Mouse (Mus musculus): ENCODE measurements around the gene Slc7a1. TPM values are rescaled to one million over a fixed set of nuclear protein-coding genes. Genes with fewer than 3 reads are reported as not detected.
A peak's percentile ranks its signal among the peaks of the same experiment; 100 is the strongest.

Gene Slc7a1
- 0.83 and 0.95 TPM in 2 replicates for polyA plus RNA-seq (2012; ENCODE audit: insufficient read depth, insufficient read length, missing spikeins)

DNA sequence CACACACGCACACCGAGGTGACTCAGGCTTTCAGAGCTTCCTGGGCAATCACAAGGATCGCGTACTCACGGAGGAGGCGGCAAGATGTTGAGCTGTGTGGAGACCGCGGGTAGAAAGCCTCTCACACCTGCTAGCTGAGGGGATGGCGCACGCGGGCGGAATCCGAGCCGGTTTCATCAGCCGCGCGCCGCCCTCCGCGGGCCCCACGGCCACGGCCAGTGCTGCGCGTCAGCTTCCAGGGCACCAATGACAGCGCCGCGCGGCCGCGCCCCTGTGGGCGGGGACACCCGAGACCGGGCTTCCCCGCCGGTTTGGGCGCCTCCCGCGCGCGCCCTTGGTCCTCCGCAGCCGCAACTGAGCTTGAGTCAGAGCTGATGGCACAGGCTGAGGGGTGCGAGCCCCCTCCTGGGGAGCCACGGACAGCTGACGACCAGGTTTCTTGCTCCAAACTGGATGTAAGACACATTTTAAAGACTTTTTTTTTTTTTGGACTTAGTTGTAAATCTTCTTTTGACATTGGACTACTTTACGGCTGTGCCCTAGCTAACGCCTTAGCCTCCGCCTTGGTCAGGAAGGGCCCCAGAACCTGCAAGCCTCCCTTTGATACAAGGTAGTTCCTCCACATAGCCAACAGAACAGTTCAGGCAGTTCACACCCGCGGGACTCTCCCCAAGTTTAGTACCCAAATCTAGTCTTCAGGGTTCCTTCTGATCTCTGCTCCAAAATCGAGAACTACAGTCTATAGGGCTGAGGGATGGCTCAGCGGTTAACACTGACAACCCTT is at the start of gene Slc7a1:
Slc7a1 (minus strand) TSS at position 245 of the 784 bp plus-strand sequence.
- Histone ChIP-seq H3K27ac (replicated peaks; ENCODE audit: low read depth, low read length) (peak within 1 kb of the TSS; percentile 43; the same call in 1 of the 2 replicates), H3K4me3 (ENCODE audit: insufficient read depth, low read depth, low read length) (peak within 1 kb of the TSS; percentile 80)

DNA sequence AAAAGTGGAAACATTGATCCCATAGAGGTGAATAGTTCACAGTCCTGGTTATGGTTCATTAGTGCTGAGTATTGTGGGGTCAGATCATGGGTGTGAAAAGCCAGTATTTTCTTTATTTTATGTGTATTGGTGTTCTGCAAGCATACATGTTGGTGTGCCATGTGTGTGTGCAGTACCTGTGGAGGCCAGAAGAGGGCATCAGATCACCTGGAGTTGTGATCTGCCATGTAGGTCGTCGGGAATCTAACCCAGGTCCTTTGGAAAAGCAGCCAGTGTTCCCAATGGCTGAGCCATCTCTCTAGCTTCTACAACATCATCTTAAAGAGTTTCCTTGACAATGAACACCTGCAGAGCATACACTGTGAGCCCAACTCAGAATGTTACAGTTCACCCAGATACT is 45.3 kb upstream of the Slc7a1 start:
- H3K4me3 ChIP-seq (ENCODE audit: insufficient read depth, low read depth, low read length), result no peak overlapping the region
- H3K4me1 ChIP-seq (ENCODE audit: control insufficient read depth, insufficient read depth, insufficient read length, low read length), result no peaks in the 10 kb centered on the region
- no peak overlapping the region for H3K27ac ChIP-seq (replicated peaks; ENCODE audit: low read depth, low read length)

More for the DNA sequence above, at the start of gene Slc7a1:
- H3K4me1 ChIP-seq (ENCODE audit: control insufficient read depth, insufficient read depth, insufficient read length, low read length), result no peaks in the 10 kb centered on the region

DNA sequence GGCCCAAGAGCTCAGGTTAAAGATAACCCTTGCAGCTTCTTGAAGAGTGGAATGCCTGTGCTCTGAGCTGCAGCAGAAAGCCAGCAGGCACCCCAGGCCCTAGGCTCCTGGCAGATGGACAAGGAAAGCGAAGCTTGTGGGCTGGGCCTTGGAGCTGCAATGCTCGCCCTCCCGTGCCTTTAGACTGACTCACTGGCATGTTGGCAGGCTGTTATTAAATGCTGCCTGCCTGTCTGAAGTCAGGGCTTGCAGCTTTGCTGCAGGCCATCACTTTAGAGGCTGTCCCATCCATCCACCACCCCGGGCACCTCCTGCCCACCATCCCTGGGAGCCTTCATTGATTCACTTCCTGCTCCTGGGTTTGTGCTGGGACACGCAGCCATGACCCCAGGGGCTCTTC is 44.0 kb upstream of the Slc7a1 start:
- no peak overlapping the region for H3K27ac ChIP-seq (replicated peaks; ENCODE audit: low read depth, low read length)
- no peak overlapping the region for H3K4me3 ChIP-seq (ENCODE audit: insufficient read depth, low read depth, low read length)
- H3K4me1 ChIP-seq (ENCODE audit: control insufficient read depth, insufficient read depth, insufficient read length, low read length), result no peaks in the 10 kb centered on the region

DNA sequence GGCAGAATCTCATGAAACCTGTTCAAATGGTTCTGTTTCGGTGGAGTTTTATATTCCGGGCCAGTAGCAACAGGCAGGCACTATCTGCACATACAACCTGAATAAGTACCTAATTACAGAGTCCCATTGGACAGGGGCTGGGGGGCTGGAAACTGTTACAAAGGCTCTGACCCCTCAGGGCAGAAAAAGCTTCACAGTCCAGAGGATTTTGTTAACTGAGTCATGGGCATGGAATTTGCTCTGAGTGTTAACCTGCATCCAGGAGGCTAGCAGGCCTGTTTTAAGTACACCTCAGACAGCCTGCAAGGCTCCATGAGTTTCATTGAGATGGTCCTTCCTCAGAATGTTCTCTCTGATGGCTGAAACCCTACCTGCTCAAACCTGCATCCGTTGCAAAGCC is 36.0 kb upstream of the Slc7a1 start:
- no peak overlapping the region for H3K27ac ChIP-seq (replicated peaks; ENCODE audit: low read depth, low read length)
- no peaks in the 10 kb centered on the region for H3K4me1 ChIP-seq (ENCODE audit: control insufficient read depth, insufficient read depth, insufficient read length, low read length)
- no peak overlapping the region for H3K4me3 ChIP-seq (ENCODE audit: insufficient read depth, low read depth, low read length)

DNA sequence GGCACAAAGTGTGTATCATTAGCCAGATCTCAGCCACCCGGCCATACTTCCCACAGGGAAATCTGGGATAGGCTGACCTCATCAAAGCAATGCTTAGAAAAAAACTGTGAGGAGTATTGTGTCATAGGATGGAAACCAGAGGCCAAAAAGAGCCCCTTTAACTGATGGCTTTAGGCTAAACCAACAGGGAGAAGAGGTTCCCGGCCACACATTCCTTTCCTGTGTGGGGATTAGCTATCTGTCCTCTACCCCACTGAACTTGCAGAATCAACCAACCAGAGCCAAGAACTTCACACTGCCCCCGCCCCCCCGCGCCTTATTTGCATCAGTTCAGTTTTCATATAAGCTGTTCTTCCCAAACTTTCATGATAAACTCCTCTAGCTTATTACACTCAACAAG is 32.4 kb upstream of the Slc7a1 start:
- Histone ChIP-seq H3K4me1 (ENCODE audit: control insufficient read depth, insufficient read depth, insufficient read length, low read length) (no peaks in the 10 kb centered on the region), H3K27ac (replicated peaks; ENCODE audit: low read depth, low read length) (no peak overlapping the region), H3K4me3 (ENCODE audit: insufficient read depth, low read depth, low read length) (no peak overlapping the region)

DNA sequence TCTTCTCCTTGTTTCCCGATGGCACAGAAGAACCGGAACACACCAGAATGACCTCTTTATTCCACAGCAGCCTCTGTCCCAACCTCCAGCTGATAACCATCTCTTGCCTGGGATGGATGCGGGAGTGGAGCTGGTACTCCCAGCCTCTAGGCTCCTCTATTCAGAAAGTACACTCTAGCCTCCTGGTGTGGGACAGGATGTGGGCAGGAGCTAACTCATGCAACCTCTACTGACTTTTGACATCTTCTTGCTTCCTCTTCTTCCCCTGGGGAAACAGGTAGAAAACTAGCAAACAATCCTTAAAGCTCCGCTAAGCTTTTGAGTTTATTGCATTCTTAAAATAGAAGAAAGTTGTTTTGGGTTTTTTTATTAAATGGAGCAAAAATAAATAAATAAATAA is 29.1 kb upstream of the Slc7a1 start:
- no peak overlapping the region for H3K4me3 ChIP-seq (ENCODE audit: insufficient read depth, low read depth, low read length)
- no peak overlapping the region for H3K27ac ChIP-seq (replicated peaks; ENCODE audit: low read depth, low read length)
- no peaks in the 10 kb centered on the region for H3K4me1 ChIP-seq (ENCODE audit: control insufficient read depth, insufficient read depth, insufficient read length, low read length)

DNA sequence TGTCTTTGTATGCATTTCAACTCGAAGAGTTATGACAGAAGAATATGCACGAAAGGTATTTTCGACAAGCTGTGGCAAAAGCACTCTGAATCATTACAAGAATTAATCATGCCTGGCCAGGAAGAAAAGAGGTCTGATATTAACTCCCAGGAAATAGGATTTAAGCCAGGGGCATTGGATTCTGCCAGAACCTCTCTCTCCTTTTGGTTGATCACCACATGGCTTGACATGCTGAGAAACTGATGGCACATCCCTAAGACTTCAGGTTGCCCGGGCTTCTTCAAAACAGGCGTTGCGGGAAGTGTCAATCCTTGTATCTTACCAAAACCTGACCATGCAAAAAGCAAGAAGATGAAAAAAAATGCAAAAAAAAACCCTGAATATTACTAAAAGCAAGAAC is 25.4 kb upstream of the Slc7a1 start:
- no peaks in the 10 kb centered on the region for H3K4me1 ChIP-seq (ENCODE audit: control insufficient read depth, insufficient read depth, insufficient read length, low read length)
- H3K4me3 ChIP-seq (ENCODE audit: insufficient read depth, low read depth, low read length), result no peak overlapping the region
- no peak overlapping the region for H3K27ac ChIP-seq (replicated peaks; ENCODE audit: low read depth, low read length)

DNA sequence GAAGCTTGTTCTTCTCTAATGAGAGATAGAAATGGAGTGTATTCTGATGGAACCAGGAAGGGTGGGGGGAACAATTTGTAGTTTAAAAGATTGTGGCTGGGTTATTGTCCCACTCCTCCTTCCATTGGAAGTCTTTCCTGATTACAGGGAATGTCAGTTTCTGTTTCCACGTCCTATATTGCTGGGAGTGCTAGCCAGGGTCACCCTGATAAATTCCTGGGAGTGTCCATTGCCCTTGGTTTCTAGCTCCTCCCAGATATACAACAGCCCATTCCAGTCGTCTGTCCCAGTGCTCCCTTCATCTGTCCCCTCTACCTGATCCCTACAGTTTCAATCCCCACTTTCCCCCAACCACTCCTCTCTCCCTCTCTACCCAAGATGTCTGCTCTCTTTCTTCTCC is 21.6 kb upstream of the Slc7a1 start:
- no peaks in the 10 kb centered on the region for H3K4me1 ChIP-seq (ENCODE audit: control insufficient read depth, insufficient read depth, insufficient read length, low read length)
- no peak overlapping the region for H3K27ac ChIP-seq (replicated peaks; ENCODE audit: low read depth, low read length)

DNA sequence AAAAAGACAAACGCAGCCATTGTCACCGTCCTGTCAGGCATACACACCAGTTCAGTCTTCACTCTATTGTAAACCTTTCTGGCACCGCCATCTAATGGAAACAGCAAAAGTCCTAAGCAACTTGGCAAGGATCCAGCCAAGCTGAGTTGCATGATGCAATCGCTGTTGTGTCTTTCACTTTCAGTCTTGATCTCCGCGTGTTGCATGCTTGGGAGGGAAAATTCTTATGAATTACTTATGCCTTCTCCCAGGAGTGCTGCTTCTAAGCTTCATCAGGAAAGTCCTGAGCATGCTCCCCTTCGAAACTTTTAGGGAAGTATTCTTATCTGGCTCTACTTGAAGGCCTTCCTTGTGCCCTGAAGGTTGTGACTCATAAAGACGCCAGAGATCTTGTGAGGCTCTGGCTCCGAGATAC is 19.4 kb upstream of the Slc7a1 start:
- no peaks in the 10 kb centered on the region for H3K4me1 ChIP-seq (ENCODE audit: control insufficient read depth, insufficient read depth, insufficient read length, low read length)
- H3K4me3 ChIP-seq (ENCODE audit: insufficient read depth, low read depth, low read length), result peak overlapping the region; percentile 50
- no peak overlapping the region for H3K27ac ChIP-seq (replicated peaks; ENCODE audit: low read depth, low read length)

More for the DNA sequence above, 21.6 kb upstream of the Slc7a1 start:
- no peak overlapping the region for H3K4me3 ChIP-seq (ENCODE audit: insufficient read depth, low read depth, low read length)

DNA sequence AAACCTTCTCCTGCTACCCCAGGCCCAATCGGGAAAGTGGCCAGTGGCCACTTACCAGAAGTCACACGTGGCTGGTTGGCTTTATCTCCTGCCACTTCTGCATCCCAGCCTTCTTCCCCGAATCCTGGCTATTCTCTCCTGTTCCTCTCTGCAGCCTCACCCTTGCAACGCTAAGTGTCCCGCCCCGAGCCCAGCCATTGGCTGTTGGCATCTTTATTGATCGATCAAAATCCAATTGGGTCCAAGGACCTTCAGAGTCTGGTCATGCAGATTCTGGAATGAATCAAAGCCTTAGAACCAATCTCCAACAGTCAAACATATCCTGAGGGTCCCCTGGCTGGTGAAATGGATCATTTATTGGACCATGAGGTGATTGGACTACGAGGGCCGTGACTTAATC is 18.7 kb upstream of the Slc7a1 start:
- Histone ChIP-seq H3K4me1 (ENCODE audit: control insufficient read depth, insufficient read depth, insufficient read length, low read length) (no peaks in the 10 kb centered on the region), H3K27ac (replicated peaks; ENCODE audit: low read depth, low read length) (no peak overlapping the region), H3K4me3 (ENCODE audit: insufficient read depth, low read depth, low read length) (no peak overlapping the region)

DNA sequence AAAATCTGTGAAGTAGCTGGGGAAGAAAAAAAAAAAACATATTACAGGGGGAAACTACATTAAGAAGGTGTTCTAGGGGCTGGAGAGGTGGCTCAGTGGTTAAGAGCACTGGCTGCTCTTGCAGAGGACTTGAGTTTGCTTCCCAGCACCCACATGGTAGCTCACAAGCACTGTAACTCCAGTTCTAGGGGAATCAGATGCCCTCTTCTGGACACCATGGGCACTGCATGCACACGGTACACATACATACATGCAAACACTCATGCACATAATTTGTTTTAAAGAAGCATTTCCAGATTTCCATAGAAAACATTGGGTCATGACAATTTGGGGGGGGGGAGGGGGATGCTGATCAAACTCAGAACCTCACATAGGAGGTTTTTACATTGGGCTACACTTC is 18.1 kb upstream of the Slc7a1 start:
- no peak overlapping the region for H3K4me3 ChIP-seq (ENCODE audit: insufficient read depth, low read depth, low read length)
- H3K4me1 ChIP-seq (ENCODE audit: control insufficient read depth, insufficient read depth, insufficient read length, low read length), result no peaks in the 10 kb centered on the region
- no peak overlapping the region for H3K27ac ChIP-seq (replicated peaks; ENCODE audit: low read depth, low read length)

DNA sequence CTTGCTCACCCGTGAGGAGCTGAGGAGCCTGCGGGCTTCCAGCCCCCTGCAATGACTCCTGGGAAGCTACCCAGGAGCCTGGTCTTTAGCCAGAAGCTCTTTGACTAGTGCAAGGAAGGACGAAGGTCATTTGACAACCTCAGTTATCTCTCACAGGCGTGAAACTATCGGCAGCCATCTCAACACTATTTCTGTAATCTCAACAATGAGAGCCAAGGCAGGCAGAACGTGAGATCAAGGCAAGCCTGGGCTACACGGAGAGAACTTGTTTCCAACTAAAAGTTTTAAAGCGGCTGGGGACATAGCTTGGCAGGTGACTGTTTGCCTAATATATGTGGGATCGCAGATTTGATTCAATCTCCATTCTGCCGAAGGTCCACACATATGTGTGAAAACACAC is 16.8 kb upstream of the Slc7a1 start:
- Histone ChIP-seq H3K4me3 (ENCODE audit: insufficient read depth, low read depth, low read length) (no peak overlapping the region), H3K27ac (replicated peaks; ENCODE audit: low read depth, low read length) (no peak overlapping the region), H3K4me1 (ENCODE audit: control insufficient read depth, insufficient read depth, insufficient read length, low read length) (no peaks in the 10 kb centered on the region)

DNA sequence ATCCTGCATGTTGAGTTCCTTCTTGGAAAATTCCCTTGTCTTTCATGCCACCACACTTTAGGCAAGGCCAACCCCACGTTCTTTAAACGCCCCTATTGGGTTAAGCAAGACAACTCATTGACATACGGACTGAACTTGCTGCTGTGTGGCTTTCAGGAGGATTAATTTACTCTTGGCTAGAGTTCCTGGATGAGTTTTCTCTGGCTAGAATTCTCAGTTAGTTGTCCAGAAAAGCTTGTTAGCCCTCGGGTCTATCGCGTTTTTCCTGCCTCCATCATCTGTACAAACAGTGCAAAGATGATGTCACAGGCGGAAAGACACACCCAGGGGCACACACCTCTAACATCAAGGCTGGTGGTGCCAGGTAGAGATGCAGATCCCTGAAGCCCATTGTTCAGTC is 14.5 kb upstream of the Slc7a1 start:
- H3K27ac ChIP-seq (replicated peaks; ENCODE audit: low read depth, low read length), result no peak overlapping the region
- H3K4me1 ChIP-seq (ENCODE audit: control insufficient read depth, insufficient read depth, insufficient read length, low read length), result no peaks in the 10 kb centered on the region
- no peak overlapping the region for H3K4me3 ChIP-seq (ENCODE audit: insufficient read depth, low read depth, low read length)

DNA sequence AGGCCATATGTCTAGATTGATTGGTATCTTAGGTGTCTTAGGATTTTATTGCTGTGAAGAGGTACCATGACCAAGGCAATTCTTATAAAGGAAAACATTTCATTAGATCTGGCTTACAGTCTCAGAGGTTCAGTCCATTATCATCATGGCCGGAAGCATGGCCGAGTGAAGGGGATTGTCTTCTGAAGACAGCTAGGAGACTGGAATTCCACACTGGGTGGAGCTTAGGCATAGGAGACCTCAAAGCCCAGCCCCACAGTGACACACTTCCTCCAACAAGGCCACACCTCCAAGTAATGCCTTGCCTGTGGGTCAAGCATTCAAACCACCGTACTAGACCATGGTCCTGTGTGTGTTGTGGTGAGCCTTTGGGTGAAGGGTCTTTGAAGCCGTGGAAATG is 12.8 kb upstream of the Slc7a1 start:
- Histone ChIP-seq H3K27ac (replicated peaks; ENCODE audit: low read depth, low read length) (no peak overlapping the region), H3K4me3 (ENCODE audit: insufficient read depth, low read depth, low read length) (no peak overlapping the region), H3K4me1 (ENCODE audit: control insufficient read depth, insufficient read depth, insufficient read length, low read length) (no peaks in the 10 kb centered on the region)

DNA sequence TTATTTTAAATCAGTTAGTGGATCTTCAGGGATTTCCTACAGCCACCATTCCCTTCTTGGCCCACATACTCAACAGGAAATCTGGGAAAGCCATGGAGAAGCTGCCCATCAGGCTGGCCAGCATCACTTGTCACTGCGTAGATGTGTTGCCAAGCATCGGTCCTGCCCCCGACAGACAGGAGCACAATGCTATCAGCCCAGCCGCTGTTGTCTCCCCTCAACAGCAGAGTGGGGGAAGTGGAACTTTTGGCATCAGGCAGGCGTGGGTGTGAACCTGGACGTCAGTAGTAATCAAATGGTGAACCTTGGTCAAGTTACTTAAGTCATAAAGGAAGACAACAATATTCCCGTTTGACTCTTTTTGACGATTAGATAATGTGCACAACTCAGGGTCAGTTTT is 9.8 kb upstream of the Slc7a1 start:
- H3K4me3 ChIP-seq (ENCODE audit: insufficient read depth, low read depth, low read length), result no peak overlapping the region
- H3K4me1 ChIP-seq (ENCODE audit: control insufficient read depth, insufficient read depth, insufficient read length, low read length), result no peaks in the 10 kb centered on the region
- H3K27ac ChIP-seq (replicated peaks; ENCODE audit: low read depth, low read length), result no peak overlapping the region

DNA sequence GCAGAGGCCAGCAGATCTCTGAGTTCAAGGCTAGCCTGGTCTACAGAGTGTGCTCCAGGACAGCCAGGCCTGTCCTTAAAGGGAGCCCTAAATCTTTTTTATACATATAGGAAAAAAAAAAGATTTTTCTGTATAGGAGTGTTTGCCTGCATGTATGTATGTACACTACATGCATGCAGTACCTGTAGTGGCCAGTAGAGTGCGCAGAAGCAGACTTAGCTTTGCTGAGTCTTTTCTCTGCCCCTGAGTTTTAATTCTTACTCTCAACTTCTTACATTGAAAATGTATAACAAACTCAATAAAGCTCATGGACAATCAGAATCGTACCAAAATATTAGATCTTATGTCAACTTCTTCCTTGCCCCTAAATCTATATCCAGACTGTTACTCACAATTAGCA is 7.2 kb upstream of the Slc7a1 start:
- H3K4me1 ChIP-seq (ENCODE audit: control insufficient read depth, insufficient read depth, insufficient read length, low read length), result no peaks in the 10 kb centered on the region
- H3K4me3 ChIP-seq (ENCODE audit: insufficient read depth, low read depth, low read length), result no peak overlapping the region
- no peak overlapping the region for H3K27ac ChIP-seq (replicated peaks; ENCODE audit: low read depth, low read length)
